Mouse (Mus musculus) liver, embryonic 14.5 days (tissue): ENCODE measurements at regions not wholly inside any gene's neighbourhood (a gene's known extent, or its start where the extent isn't known, plus 50 kb on each side); places are given as distances from the start of the nearest gene placed in this dataset.

ENCODE experiments used
- ATAC-seq: fragments of 200-750 bp; cut with Nextera tagmentation; 2 replicates; pipeline ENCODE4 v1.8.0; 2017; ENCODE audit warnings: moderate number of reproducible peaks, mild to moderate bottlenecking, moderate library complexity; ENCODE audit not compliant: insufficient read depth
- DNase-seq, 3 experiments: peaks; one replicate each; pipeline ENCODE4 v3.0.0-alpha.2; 2012 to 2013; ENCODE audit warnings: low read depth in 3 of 3, low spot score in 3 of 3
- H3K27ac ChIP-seq: fragments of 300-500 bp; sonication (generic); 2 replicates; pipeline ENCODE4 v1.5.1; 2014; ENCODE audit warnings: moderate library complexity, mild to moderate bottlenecking, control low read depth, inconsistent platforms
- H3K27me3 ChIP-seq: fragments of 300-500 bp; sonication (generic); 2 replicates; pipeline ENCODE4 v1.6.1; 2014; ENCODE audit warnings: mild to moderate bottlenecking, low read length, moderate library complexity; ENCODE audit not compliant: control insufficient read depth, insufficient read depth
- H3K36me3 ChIP-seq: fragments of 300-500 bp; sonication (generic); replicated peaks from 2 replicates; pipeline ENCODE4 v1.6.1; 2014; ENCODE audit warnings: low read depth; ENCODE audit not compliant: control insufficient read depth, insufficient read depth
- H3K4me1 ChIP-seq, 2 experiments: fragments of 200-500 bp in 1 of 2; fragments of 300-500 bp in 1 of 2; sonication (generic) in 1 of 2; replicated peaks; 2 replicates each; pipeline ENCODE4 v1.6.1; 2012 to 2014; ENCODE audit warnings: antibody characterized with exemption in 1 of 2, inconsistent platforms in 1 of 2, low read length in 1 of 2; ENCODE audit not compliant: control insufficient read depth in 2 of 2, insufficient read depth in 2 of 2
- H3K4me2 ChIP-seq: fragments of 300-500 bp; sonication (generic); 2 replicates; pipeline ENCODE4 v1.6.1; 2014; ENCODE audit warnings: low read depth, mild to moderate bottlenecking, control low read depth, moderate library complexity
- H3K4me3 ChIP-seq, 2 experiments: fragments of 200-500 bp in 1 of 2; fragments of 300-500 bp in 1 of 2; sonication (generic) in 1 of 2; 2 replicates each; pipeline ENCODE4 v1.5.1; 2012 to 2014; ENCODE audit warnings: low read depth in 2 of 2, low read length in 2 of 2, mild to moderate bottlenecking in 2 of 2, control low read depth in 1 of 2, inconsistent platforms in 1 of 2, moderate library complexity in 1 of 2; ENCODE audit not compliant: insufficient read depth in 1 of 2
- H3K9ac ChIP-seq: fragments of 300-500 bp; sonication (generic); replicated peaks from 2 replicates; pipeline ENCODE4 v1.6.1; 2014; ENCODE audit warnings: mild to moderate bottlenecking, control low read depth, moderate library complexity
- H3K9me3 ChIP-seq: fragments of 300-500 bp; sonication (generic); 2 replicates; pipeline ENCODE4 v1.6.1; 2016; ENCODE audit warnings: low read length, mixed read lengths; ENCODE audit not compliant: control insufficient read depth
- CTCF ChIP-seq: IDR thresholded peaks from 2 replicates; pipeline ENCODE4 v1.5.1; 2016; ENCODE audit warnings: antibody characterized with exemption, low read depth, control low read depth
- EP300 ChIP-seq: IDR thresholded peaks from 2 replicates; pipeline ENCODE4 v1.6.1; 2016; ENCODE audit warnings: antibody characterized with exemption, low read depth
- WGBS: fragments of 180-500 bp; shearing (Covaris S2); extraction: QIAGEN DNeasy Blood & Tissue Kit; methylation state at CpG from one replicate; pipeline ENCODE4 v1.1.7; 2014; ENCODE audit not compliant: insufficient replicate concordance; 5-methylcytosine and 5-hydroxymethylcytosine counted together

- H3K4me3 ChIP-seq = no peak overlapping the region
- H3K9me3 ChIP-seq = no peaks in the 10 kb centered on the region
- no peaks in the 10 kb centered on the region for H3K36me3 ChIP-seq
- H3K27ac ChIP-seq = no peak overlapping the region
- no peaks in the 10 kb centered on the region for H3K27me3 ChIP-seq
- ATAC-seq = no peak
- no peaks in the 10 kb centered on the region for H3K4me1 ChIP-seq
- H3K9ac ChIP-seq = no peak overlapping the region
- DNase-seq = no peak
- TF ChIP-seq EP300 (no peak), CTCF (no peak)
- WGBS = 63% methylated on average over 2 of the region's 2 CpGs
- no peak overlapping the region for H3K4me2 ChIP-seq
These were observed 1453.2 kb upstream of the Zeb2 start for GRCm38 (mm10) chr2:46570416-46570815.

- H3K4me2 ChIP-seq = no peak overlapping the region
- H3K9me3 ChIP-seq = no peaks in the 10 kb centered on the region
- 39% methylated on average over 1 of the region's 1 CpGs for WGBS
- H3K4me1 ChIP-seq = no peaks in the 10 kb centered on the region
- no peaks in the 10 kb centered on the region for H3K27me3 ChIP-seq
- DNase-seq = no peak
- H3K36me3 ChIP-seq = no peaks in the 10 kb centered on the region
- no peak overlapping the region for H3K27ac ChIP-seq
- no peak for ATAC-seq
- no peak overlapping the region for H3K9ac ChIP-seq
- no peak overlapping the region for H3K4me3 ChIP-seq
- no peak for TF ChIP-seq CTCF
- TF ChIP-seq EP300 = no peak
These were observed 1416.2 kb upstream of the Zeb2 start for GRCm38 (mm10) chr2:46533395-46533794.

- H3K4me3 ChIP-seq = no peak overlapping the region
- H3K27ac ChIP-seq = no peak overlapping the region
- H3K9me3 ChIP-seq = no peaks in the 10 kb centered on the region
- H3K4me2 ChIP-seq = no peak overlapping the region
- no peak overlapping the region for H3K9ac ChIP-seq
- DNase-seq (no peak), ATAC-seq (no peak)
- 55% methylated on average over 1 of the region's 1 CpGs for WGBS
- H3K27me3 ChIP-seq = no peaks in the 10 kb centered on the region
- H3K4me1 ChIP-seq = no peaks in the 10 kb centered on the region
- TF ChIP-seq CTCF = no peak
- TF ChIP-seq EP300 = no peak
- H3K36me3 ChIP-seq = no peaks in the 10 kb centered on the region
These were observed 1413.5 kb upstream of the Zeb2 start for GRCm38 (mm10) chr2:46530686-46531085.

- no peak overlapping the region for H3K27ac ChIP-seq
- no peak overlapping the region for H3K9ac ChIP-seq
- H3K4me3 ChIP-seq = no peak overlapping the region
- no peaks in the 10 kb centered on the region for H3K27me3 ChIP-seq
- TF ChIP-seq CTCF (no peak), EP300 (no peak)
- WGBS = 26% methylated on average over 4 of the region's 4 CpGs
- H3K4me1 ChIP-seq = no peaks in the 10 kb centered on the region
- ATAC-seq (no peak), DNase-seq (no peak)
- no peak overlapping the region for H3K4me2 ChIP-seq
- no peaks in the 10 kb centered on the region for H3K36me3 ChIP-seq
- H3K9me3 ChIP-seq = no peaks in the 10 kb centered on the region
These were observed 1408.0 kb upstream of the Zeb2 start for GRCm38 (mm10) chr2:46525223-46525622.

GRCm38 (mm10) chr2:46524625-46525024 is 1407.4 kb upstream of the Zeb2 start:
- ATAC-seq = no peak
- Histone ChIP-seq H3K9me3 (no peaks in the 10 kb centered on the region), H3K27ac (no peak overlapping the region), H3K4me1 (no peaks in the 10 kb centered on the region), H3K4me3 (no peak overlapping the region), H3K9ac (no peak overlapping the region), H3K27me3 (no peaks in the 10 kb centered on the region), H3K36me3 (no peaks in the 10 kb centered on the region), H3K4me2 (no peak overlapping the region)
- 23% methylated on average over 6 of the region's 6 CpGs for WGBS
- TF ChIP-seq CTCF = no peak
- no peak for TF ChIP-seq EP300
- DNase-seq = no peak
